Mouse (Mus musculus) liver (tissue): ENCODE results near the gene Lgr6.

ENCODE experiments used
- DNase-seq: peaks from one replicate; pipeline ENCODE4 v3.0.0-alpha.2; 2020; ENCODE audit warnings: mixed read lengths

The Lgr6 gene

GRCm38 (mm10) chr1:135075270-135075669, 29.8 kb downstream of the Lgr6 start:
- DNase-seq: no peak

DNA sequence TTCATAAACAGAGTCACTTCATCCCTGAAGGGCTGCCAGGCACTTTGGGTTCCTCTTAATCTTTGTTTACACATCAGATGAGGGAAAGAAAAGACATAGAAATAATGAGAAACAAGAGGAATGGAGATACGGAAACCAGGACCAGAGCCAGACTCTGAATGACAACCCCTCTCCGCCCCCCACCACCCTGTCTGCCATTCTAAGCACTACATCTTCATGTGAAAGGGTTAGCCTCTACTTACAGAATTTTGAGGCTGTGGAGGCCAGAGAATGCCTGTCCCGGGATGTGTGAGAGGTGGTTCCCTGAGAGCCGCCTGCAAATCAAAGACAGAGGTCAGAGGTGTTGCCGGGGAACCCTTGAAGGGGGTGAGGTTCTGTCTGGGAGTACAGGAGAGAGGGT, 32.4 kb downstream of the Lgr6 start:
- DNase-seq: no peak

GRCm38 (mm10) chr1:135069841-135070240, 35.2 kb downstream of the Lgr6 start:
- DNase-seq: peak; percentile 10

- no peak for DNase-seq
Observed at GRCm38 (mm10) chr1:135064525-135064924, 40.6 kb downstream of the Lgr6 start.

DNA sequence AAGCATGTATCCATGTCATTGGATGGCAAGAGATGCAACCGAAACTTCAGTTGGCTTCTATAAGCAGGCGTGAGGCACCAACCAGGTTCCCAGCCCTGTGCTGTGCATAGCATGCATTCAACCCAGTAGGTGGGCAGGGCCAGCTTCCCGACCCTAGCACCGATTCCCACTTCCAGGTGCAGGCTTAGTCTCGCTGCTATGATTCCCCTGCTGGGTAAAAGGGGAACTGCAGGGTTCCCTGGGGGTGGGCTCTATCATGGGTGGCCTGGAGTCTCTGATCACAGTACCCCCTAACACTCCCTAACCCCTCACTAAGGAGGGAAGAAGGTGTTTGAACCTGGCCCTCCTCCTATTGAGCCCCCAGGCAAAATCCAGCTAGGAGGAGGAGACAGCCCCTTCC, 42.1 kb downstream of the Lgr6 start:
- DNase-seq: no peak

DNA sequence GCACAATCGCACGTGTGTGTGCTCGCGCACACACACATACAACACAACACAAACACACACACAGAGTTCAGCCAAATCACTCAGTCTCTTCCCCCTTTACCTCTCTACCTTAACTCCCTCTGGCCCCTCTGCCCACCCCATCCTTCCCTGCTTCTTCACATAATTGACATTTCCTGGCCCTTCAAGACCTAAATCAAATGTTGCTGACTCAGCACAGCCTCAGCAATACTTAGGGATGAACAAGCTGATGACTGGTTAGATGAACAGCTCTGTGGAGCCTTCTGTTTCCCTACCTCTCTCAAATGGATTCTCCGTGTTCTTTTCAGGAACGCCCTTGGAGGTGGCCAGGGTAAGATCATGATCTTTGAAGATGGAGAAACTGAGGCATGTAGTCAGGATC, 43.8 kb downstream of the Lgr6 start:
- no peak for DNase-seq

DNA sequence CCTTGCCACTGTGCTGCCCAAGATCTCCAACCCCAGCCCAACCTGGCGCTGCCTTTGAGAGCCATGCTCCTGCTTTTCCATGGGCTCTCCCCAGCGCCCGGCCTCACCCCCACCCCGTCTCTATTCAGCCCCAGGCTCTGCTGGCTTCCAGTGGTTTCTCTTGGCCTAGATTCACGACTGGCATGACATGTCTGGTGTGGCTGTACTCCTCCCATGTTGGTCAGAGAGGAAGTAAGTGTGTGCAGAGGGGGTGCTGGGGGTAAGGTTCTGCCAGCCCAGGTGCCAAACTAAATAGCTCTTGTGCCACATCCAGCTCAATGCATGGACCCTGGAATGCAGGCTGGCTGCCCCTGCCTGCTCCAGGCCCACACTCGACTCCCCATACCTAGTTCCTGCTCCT, 44.9 kb downstream of the Lgr6 start:
- no peak for DNase-seq

- no peak for DNase-seq
Observed at GRCm38 (mm10) chr1:135056901-135057300, 48.2 kb downstream of the Lgr6 start.

- DNase-seq: no peak
Observed at GRCm38 (mm10) chr1:135054121-135054520, 51.0 kb downstream of the Lgr6 start.

DNA sequence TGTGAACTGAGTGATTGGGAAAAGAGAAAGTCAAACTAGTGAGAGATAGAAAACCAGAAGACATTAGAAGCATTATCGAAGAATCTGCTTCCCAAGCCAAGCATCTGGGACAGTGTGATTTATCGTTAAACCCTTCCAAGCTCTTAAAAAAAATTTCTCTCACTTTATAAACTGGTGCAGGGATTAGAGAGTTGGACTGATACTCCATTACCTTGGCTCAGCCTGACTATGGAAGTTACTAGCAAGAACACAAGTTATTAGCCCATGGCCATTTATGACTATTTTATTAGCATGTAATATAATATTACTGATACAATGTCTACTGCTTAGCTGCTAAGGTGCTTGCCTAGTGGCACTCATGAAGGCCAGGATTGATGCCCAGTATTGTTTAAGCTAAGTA, 60.6 kb downstream of the Lgr6 start:
- DNase-seq: no peak

- no peak for DNase-seq
Observed at GRCm38 (mm10) chr1:135036297-135036696, 68.8 kb downstream of the Lgr6 start.

DNA sequence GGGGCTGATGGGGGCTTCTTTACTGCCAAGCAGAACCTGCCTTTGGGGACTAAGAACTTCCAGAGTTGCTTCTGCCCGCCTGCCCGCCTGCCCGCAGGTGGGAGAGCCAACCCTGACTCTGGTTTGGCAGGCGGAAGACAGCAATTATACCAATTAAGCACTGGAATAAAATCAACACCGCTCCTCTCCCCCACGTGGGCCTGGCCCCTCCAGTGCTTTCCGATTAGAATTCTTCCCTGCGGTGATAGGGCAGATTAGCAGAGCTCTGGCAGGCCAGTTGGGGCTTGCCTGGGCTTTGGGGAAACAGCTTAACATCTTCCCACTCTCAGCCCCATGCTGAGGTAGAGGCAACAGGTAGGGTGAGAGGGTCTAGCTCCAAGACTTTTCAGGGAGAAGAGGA, 72.4 kb downstream of the Lgr6 start:
- DNase-seq: no peak

- no peak for DNase-seq
Observed at GRCm38 (mm10) chr1:135030121-135030520, 75.0 kb downstream of the Lgr6 start.

DNA sequence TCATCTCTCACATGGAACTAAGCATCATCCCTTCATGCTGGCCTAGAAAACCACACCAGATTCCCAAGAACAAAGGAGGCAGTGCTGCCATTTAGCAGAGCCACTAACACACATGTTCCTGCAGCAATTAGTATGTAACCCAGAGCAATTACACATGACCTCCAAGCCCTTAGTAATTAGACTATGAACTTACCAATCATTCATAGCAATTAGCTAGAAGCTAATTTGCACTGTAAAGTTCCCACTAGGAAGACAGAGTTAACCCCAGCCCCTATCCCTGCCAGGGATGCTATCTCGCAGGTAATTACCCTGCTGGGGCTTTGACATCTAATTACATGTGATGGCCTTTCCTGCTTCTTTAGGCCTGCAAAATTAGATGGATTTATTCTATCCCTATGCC, 78.8 kb downstream of the Lgr6 start:
- DNase-seq: no peak

DNA sequence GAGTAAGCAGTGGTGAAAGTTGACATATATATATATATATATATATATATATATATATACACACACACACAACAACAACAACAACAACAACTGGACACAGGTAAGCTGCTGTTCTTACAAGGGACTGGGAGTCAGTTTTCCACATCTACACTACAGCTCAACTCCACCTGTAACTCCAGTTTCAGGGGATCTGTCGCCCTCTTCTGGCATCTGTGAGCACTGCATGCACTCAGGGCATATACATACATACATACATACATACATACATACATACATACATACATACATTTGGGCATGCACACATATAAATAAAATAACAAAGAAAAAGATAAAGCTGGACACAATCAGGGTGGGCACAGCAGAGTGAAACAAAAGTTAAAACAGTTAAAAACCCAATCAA, 81.5 kb downstream of the Lgr6 start:
- DNase-seq: no peak

DNA sequence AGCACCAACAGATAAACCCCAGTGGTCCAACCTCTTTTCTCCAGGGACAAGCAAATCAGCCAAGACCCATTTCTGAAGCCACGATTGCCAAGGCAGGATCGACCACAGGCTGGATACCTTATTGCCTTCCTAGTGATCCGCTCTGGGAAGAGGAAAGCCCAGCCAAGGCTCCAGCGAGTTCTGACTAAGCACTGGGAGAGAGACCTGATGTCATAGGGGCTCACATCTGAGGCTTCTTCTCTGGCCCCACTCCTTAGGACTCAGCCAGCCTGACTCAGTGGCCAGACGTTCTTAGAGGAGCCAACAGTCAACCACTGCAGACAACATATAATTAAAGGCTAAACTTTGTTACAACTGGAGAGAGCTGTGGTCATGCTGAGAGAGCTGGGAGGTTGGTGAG, 83.1 kb downstream of the Lgr6 start:
- no peak for DNase-seq

DNA sequence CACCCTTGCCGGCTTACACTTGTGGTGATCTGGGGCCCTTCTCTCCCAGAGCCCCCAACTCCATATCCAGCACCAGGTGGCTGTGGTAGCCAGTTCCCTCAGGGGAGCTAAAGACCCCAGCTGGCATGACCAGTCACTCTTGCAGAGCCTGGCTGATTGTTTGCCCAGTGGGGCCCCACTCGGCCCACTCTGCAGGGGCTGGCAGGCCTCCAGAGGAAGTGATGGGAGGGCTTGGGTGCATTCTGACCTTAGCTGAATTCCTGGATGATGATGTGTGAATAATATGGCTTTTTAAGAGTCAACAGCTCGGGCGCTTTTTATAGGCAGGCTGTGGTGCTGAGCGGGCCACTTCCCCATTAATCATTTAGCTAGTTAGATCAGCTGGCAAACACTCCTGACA, 84.1 kb downstream of the Lgr6 start:
- peak; percentile 22 for DNase-seq

- DNase-seq: no peak
Observed at GRCm38 (mm10) chr1:135020281-135020940, 84.7 kb downstream of the Lgr6 start.

GRCm38 (mm10) chr1:135019775-135020167, 85.3 kb downstream of the Lgr6 start:
- no peak for DNase-seq

DNA sequence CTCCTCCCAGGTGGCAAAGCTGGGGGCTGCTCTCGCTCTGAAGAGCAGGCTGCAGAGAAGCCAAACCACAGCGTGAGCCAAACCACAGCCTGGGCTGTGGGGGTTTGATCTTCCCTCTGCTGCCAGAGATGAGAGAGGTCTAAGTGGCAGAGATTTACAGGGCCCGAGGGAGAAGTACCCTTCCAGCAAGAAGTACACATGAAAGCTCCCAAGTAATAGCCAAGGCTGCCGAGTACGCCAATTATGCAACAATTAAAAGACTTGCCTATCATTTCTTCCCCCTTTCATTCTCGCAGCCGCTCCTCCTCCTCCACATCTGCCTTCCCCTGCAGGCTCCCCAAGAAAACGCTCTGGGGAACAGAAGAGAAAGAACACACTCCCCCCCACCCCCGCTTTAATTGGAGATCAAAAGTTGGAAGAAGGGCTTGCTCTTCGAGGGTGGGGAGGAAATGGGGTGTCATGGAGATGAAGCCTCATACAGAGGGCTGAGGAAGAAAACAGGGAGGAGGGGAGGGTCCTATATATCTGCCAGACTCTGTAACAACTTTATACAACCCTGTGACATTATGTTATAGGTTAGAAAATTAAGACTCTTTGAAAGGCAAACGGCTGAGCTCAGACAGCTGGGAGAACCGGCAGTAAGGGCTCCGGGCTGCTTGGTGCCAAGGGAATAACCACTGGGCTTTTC, 85.8 kb downstream of the Lgr6 start:
- DNase-seq: no peak

DNA sequence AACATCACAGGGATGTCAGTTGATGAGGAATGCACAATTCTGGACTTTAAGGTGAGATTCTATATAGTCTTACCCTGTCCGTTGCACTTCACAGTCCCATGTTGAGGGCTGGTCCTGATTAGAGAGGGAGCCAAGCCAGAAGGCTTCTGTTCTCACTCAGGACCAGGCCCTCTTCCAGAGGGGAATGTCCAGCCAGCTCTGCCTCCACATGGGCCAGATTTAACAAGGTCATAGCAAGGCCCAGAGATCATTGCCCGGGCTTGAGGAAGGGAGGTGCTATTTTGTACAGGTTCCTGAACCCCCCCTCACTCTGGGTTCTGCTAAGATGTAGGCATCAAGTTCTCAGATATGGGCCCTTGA, 87.4 kb downstream of the Lgr6 start:
- DNase-seq: no peak

GRCm38 (mm10) chr1:135016907-135017655, 88.0 kb downstream of the Lgr6 start:
- no peak for DNase-seq

DNA sequence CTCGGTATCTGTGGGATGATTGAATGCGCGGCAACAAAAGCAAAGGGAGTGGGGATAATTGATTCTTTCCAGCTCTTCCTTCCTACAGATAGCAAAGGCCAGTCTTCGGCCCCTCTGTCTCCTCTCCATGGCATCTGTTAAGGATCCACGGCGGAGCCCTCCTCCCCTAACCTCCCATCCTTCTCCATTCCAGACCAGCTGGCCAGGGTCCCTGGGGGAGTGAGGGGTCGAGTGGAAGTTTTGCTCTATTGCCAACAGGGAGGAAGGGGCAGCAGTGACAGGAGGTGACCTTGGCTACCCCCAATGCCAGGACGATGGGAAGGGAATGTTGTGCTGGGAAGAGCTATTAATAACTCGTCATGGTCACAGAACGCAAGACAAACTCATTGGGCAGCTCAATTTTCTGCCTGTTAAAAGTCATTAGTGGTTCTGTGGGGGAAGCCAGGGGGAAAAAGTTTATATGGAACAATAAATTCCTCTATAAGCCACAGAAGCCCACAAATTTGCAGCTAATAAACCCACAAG, 90.1 kb downstream of the Lgr6 start:
- no peak for DNase-seq

DNA sequence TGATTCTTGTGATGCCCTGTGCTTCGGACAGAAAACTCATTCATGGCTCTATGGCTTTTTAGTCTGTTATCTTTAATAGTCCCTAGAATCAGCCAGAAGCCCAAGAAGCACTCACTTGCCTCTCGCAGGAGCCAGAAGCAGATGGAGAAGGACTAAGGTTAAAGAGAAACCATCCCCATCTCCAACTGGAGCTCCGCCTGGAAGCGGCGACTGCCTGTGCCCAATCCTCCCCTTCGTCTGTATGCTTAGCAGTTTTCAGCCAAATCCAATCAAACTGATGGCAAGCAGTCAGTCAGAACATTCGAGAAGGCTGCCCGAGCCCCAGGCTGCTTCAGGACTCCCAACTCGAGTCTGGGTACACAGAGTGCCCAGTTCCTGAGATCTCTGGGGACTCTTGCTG, 92.6 kb downstream of the Lgr6 start:
- no peak for DNase-seq
